Mouse (Mus musculus) heart, embryonic 12.5 days (tissue): ENCODE data around the gene Tcf7l1. TPM values are rescaled to one million over a fixed set of nuclear protein-coding genes. Genes with fewer than 3 reads are reported as not detected.

Experiments
- ATAC-seq: fragments of 200-750 bp; cut with Nextera tagmentation; 2 replicates; pipeline ENCODE4 v1.8.0; 2017; ENCODE audit warnings: moderate TSS enrichment, moderate library complexity; ENCODE audit not compliant: insufficient number of reproducible peaks, low FRiP score
- H3K27ac ChIP-seq: fragments of 300-500 bp; sonication (generic); 2 replicates; pipeline ENCODE4 v1.5.1; 2016; ENCODE audit warnings: mild to moderate bottlenecking, moderate library complexity; ENCODE audit not compliant: poor library complexity, severe bottlenecking
- H3K27me3 ChIP-seq: fragments of 300-500 bp; sonication (generic); replicated peaks from 2 replicates; pipeline ENCODE4 v1.6.1; 2016; ENCODE audit warnings: mild to moderate bottlenecking, moderate library complexity
- H3K36me3 ChIP-seq: fragments of 300-500 bp; sonication (generic); 2 replicates; pipeline ENCODE4 v1.6.1; 2016; ENCODE audit warnings: mild to moderate bottlenecking, moderate library complexity
- H3K4me1 ChIP-seq: fragments of 300-500 bp; sonication (generic); replicated peaks from 2 replicates; pipeline ENCODE4 v1.6.1; 2016; ENCODE audit warnings: mild to moderate bottlenecking
- H3K4me2 ChIP-seq: fragments of 300-500 bp; sonication (generic); 2 replicates; pipeline ENCODE4 v1.6.1; 2016; ENCODE audit warnings: mild to moderate bottlenecking, moderate library complexity
- H3K4me3 ChIP-seq: fragments of 300-500 bp; sonication (generic); 2 replicates; pipeline ENCODE4 v1.5.1; 2016; ENCODE audit warnings: mild to moderate bottlenecking
- H3K9ac ChIP-seq: fragments of 300-500 bp; sonication (generic); 2 replicates; pipeline ENCODE4 v1.6.1; 2016; ENCODE audit warnings: mild to moderate bottlenecking, moderate library complexity
- H3K9me3 ChIP-seq: fragments of 300-500 bp; sonication (generic); replicated peaks from 2 replicates; pipeline ENCODE4 v1.6.1; 2016; ENCODE audit warnings: mild to moderate bottlenecking, moderate library complexity
- WGBS: fragments of 180-500 bp; shearing (Covaris S2); methylation state at CpG from one replicate; pipeline ENCODE4 v1.1.7; 2016; 5-methylcytosine and 5-hydroxymethylcytosine counted together
- polyA plus RNA-seq: library from polyadenylated mRNA; unstranded; fragments of >200 nt; fragmentation: Nextera tagmentation; extraction: Ambion mirVana; gene quantifications from 2 replicates; pipeline ENCODE4 v1.2.1, GENCODE M21; 2016

Tcf7l1 gene
- polyA plus RNA-seq, 1 experiment from 2014 or later: 18.5 TPM

DNA sequence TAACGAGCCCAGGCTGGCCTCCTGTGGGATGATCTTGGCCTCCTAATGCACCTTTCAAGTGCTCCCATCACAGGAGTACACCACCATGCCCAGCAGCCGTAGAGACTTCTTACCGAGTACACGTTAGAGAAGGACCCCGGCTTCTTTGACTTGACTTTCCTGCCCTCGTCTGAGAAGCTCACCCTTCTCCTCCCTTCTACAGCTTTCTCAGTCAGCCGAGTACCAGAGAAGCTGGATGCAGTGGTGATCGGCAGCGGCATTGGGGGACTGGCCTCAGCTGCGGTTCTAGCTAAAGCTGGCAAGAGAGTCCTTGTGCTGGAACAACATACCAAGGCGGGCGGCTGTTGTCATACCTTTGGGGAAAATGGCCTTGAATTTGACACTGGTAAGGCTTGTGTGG is 188.3 kb downstream of the Tcf7l1 start:
- no peaks in the 10 kb centered on the region for H3K27me3 ChIP-seq
- H3K36me3 ChIP-seq: peaks cover 19% of the 10 kb centered on the region
- no peak overlapping the region for H3K9ac ChIP-seq
- H3K27ac ChIP-seq: no peak overlapping the region
- H3K4me3 ChIP-seq: no peak overlapping the region
- H3K4me1 ChIP-seq: peaks cover 20% of the 10 kb centered on the region
- ATAC-seq: no peak
- no peaks in the 10 kb centered on the region for H3K9me3 ChIP-seq
- WGBS: 82% methylated on average over 12 of the region's 12 CpGs
- no peak overlapping the region for H3K4me2 ChIP-seq

GRCm38 (mm10) chr6:72600216-72600615 is 188.8 kb downstream of the Tcf7l1 start:
- H3K27me3 ChIP-seq: no peaks in the 10 kb centered on the region
- peaks cover 13% of the 10 kb centered on the region for H3K36me3 ChIP-seq
- H3K9me3 ChIP-seq: no peaks in the 10 kb centered on the region
- H3K4me1 ChIP-seq: peaks cover 20% of the 10 kb centered on the region
- no peak overlapping the region for H3K4me2 ChIP-seq
- H3K4me3 ChIP-seq: no peak overlapping the region
- 79% methylated on average over 6 of the region's 6 CpGs for WGBS
- ATAC-seq: no peak
- H3K27ac ChIP-seq: no peak overlapping the region
- H3K9ac ChIP-seq: no peak overlapping the region

GRCm38 (mm10) chr6:72598791-72599557 is 190.1 kb downstream of the Tcf7l1 start:
- H3K36me3 ChIP-seq: peaks cover 2% of the 10 kb centered on the region
- peak overlapping the region; percentile 73 for H3K4me2 ChIP-seq
- no peaks in the 10 kb centered on the region for H3K27me3 ChIP-seq
- H3K4me3 ChIP-seq: peak overlapping the region; percentile 63
- ATAC-seq: 0 out of 2 replicates have a peak, but pooled peaks have one; percentile 40
- peak overlapping the region; percentile 72 for H3K9ac ChIP-seq
- no peaks in the 10 kb centered on the region for H3K9me3 ChIP-seq
- WGBS: 41% methylated on average over 12 of the region's 12 CpGs
- H3K4me1 ChIP-seq: peaks cover 20% of the 10 kb centered on the region
- H3K27ac ChIP-seq: peak overlapping the region; percentile 88

DNA sequence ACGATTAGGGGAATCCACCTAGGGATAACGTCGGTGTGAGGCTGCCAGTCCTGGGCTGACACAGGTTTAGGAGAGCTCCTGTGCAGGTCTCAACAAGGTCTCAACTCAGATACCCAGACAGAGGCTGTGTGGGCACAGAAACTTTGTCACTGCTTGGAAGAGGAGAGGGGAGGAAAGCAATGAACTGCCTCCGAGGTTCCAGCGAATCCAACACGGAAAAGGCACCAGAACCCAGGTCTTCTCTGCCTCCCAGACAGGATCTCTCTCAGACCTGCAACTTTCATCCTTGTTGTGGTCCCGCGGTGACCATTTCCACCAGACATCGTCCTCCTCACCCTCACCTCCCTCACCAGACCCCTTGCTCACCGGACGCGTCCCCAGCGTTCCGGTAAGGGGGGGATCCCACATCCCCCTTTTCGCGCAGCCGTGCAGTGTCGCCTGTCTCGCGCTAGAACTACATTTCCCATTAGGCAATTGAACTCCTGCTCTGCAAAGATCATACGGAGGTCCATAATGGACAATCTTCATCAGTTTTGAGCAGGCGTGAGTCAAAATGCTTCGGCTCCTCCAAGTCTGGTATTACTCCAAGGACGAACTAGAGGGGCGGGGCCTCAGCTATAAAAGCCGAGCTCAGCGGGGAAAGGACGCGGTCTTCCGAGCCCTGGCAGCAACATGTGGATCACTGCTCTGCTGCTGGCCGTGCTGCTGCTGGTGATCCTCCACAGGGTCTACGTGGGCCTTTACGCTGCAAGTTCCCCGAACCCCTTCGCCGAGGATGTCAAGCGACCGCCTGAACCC is 190.9 kb downstream of the Tcf7l1 start, which contains the start of the genes Elmod3 and Retsat:
Gene Elmod3 (minus strand): TSS at position 458 of the 798 bp plus-strand sequence.
Gene Retsat (plus strand): TSS at position 520 of the 798 bp plus-strand sequence.
- Histone ChIP-seq H3K9ac (peak within 1 kb of the TSS; percentile 72), H3K27me3 (no peaks in the 10 kb centered on the region), H3K4me3 (peak within 1 kb of the TSS; percentile 63), H3K9me3 (no peaks in the 10 kb centered on the region), H3K27ac (peak within 1 kb of the TSS; percentile 88), H3K4me2 (peak within 1 kb of the TSS; percentile 73), H3K36me3 (no peaks in the 10 kb centered on the region), H3K4me1 (peaks cover 20% of the 10 kb centered on the region)
- peak; percentile 89 for ATAC-seq
- under 1% methylated on average over 38 of the region's 38 CpGs for WGBS

- no peaks in the 10 kb centered on the region for H3K9me3 ChIP-seq
- no peak for ATAC-seq
- H3K27me3 ChIP-seq: no peaks in the 10 kb centered on the region
- peaks cover 20% of the 10 kb centered on the region for H3K4me1 ChIP-seq
- 44% methylated on average over 13 of the region's 13 CpGs for WGBS
- peak overlapping the region; percentile 63 for H3K4me3 ChIP-seq
- H3K36me3 ChIP-seq: no peaks in the 10 kb centered on the region
- H3K9ac ChIP-seq: peak overlapping the region; percentile 70
- no peak overlapping the region for H3K27ac ChIP-seq
- peak overlapping the region; percentile 73 for H3K4me2 ChIP-seq
Observed at GRCm38 (mm10) chr6:72597083-72597874, 191.8 kb downstream of the Tcf7l1 start.

- Histone ChIP-seq H3K36me3 (no peaks in the 10 kb centered on the region), H3K4me2 (no peak overlapping the region), H3K9ac (no peak overlapping the region), H3K27ac (no peak overlapping the region), H3K4me1 (peaks cover 14% of the 10 kb centered on the region), H3K4me3 (no peak overlapping the region), H3K27me3 (no peaks in the 10 kb centered on the region), H3K9me3 (no peaks in the 10 kb centered on the region)
- 42% methylated on average over 5 of the region's 5 CpGs for WGBS
- no peak for ATAC-seq
Observed at GRCm38 (mm10) chr6:72593914-72594313, 195.1 kb downstream of the Tcf7l1 start.

DNA sequence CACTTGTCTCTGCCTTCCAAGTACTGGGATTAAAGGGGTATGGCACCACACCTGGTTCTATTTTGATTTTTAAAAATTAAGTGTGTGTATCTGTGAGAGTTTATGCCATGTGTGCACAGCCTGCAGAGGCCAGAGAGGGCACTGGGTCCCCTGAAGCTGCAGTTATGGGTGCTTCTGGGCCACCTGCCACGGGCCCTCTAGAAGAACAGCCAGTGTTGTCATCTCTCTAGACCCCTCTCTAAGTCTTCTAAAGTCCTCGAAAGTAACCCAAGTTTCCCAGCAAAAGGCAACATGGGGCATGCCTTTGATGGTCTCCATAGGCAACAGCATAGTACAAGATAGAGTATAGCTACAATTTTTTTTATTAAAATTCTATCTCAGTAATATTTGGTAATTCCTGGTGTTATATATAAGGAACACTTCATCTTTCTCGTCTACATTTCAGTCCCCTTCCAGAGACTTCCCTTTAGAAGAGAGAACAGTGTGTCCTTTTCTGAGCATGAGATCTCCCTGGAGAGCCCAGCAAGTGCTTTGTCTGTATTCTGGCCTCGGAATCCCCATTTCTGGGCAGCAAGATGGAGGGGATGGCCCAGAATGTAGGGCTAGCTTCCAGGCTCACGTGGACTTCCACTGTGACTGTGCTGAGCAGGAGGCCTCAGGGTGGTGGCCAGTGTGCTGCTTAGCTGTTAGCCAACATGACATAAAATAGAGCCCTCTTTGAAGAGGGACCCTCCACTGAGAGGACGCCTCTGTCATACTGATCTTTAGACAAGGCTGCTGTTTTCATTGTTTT is 195.8 kb downstream of the Tcf7l1 start:
- no peaks in the 10 kb centered on the region for H3K9me3 ChIP-seq
- no peaks in the 10 kb centered on the region for H3K36me3 ChIP-seq
- H3K4me3 ChIP-seq: no peak overlapping the region
- ATAC-seq: no peak
- 75% methylated on average over 6 of the region's 6 CpGs for WGBS
- H3K4me1 ChIP-seq: peaks cover 10% of the 10 kb centered on the region
- no peak overlapping the region for H3K27ac ChIP-seq
- no peak overlapping the region for H3K4me2 ChIP-seq
- no peak overlapping the region for H3K9ac ChIP-seq
- no peaks in the 10 kb centered on the region for H3K27me3 ChIP-seq

DNA sequence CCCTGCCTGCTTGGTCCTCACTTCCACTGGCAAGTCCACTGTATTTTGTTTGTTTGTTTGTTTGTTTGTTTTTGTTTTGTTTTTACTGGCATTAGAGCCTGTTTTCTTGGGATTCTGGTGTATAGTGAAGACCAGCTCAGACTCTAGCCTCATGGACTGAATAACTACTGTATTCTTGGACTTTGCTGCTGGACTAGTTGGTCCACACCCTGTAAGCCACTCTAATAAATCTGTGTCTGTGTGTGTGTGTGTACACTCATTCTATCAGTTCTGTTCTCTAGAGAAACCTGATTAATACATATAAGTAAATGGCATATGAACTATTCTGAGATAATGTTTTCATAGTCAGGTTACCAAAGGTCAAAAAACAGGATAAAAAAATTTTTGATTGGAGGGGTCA is 198.9 kb downstream of the Tcf7l1 start:
- Histone ChIP-seq H3K27me3 (no peaks in the 10 kb centered on the region), H3K9ac (no peak overlapping the region), H3K36me3 (peaks cover 17% of the 10 kb centered on the region), H3K4me3 (no peak overlapping the region), H3K4me2 (no peak overlapping the region), H3K4me1 (no peaks in the 10 kb centered on the region), H3K9me3 (no peaks in the 10 kb centered on the region), H3K27ac (no peak overlapping the region)
- ATAC-seq: no peak

GRCm38 (mm10) chr6:72588307-72588706 is 200.7 kb downstream of the Tcf7l1 start:
- H3K4me1 ChIP-seq: no peaks in the 10 kb centered on the region
- H3K4me2 ChIP-seq: no peak overlapping the region
- no peak overlapping the region for H3K4me3 ChIP-seq
- H3K9ac ChIP-seq: no peak overlapping the region
- H3K9me3 ChIP-seq: no peaks in the 10 kb centered on the region
- ATAC-seq: no peak
- H3K36me3 ChIP-seq: peaks cover 24% of the 10 kb centered on the region
- H3K27ac ChIP-seq: no peak overlapping the region
- no peaks in the 10 kb centered on the region for H3K27me3 ChIP-seq

- 77% methylated on average over 3 of the region's 3 CpGs for WGBS
- no peak overlapping the region for H3K9ac ChIP-seq
- H3K9me3 ChIP-seq: no peaks in the 10 kb centered on the region
- no peak overlapping the region for H3K27ac ChIP-seq
- no peak overlapping the region for H3K4me2 ChIP-seq
- no peak overlapping the region for H3K4me3 ChIP-seq
- peaks cover 24% of the 10 kb centered on the region for H3K36me3 ChIP-seq
- ATAC-seq: no peak
- H3K4me1 ChIP-seq: no peaks in the 10 kb centered on the region
- no peaks in the 10 kb centered on the region for H3K27me3 ChIP-seq
Observed at GRCm38 (mm10) chr6:72586701-72587100, 202.4 kb downstream of the Tcf7l1 start.
